Mouse (Mus musculus) retina, postnatal 7 days (tissue): ENCODE measurements around the gene Rest.
A peak's percentile ranks its signal among the peaks of the same experiment; 100 is the strongest.

Experiments used
- DNase-seq: peaks from one replicate; pipeline ENCODE4 v3.0.0-alpha.2; 2012; ENCODE audit warnings: low read depth, low spot score

The Rest gene

DNA sequence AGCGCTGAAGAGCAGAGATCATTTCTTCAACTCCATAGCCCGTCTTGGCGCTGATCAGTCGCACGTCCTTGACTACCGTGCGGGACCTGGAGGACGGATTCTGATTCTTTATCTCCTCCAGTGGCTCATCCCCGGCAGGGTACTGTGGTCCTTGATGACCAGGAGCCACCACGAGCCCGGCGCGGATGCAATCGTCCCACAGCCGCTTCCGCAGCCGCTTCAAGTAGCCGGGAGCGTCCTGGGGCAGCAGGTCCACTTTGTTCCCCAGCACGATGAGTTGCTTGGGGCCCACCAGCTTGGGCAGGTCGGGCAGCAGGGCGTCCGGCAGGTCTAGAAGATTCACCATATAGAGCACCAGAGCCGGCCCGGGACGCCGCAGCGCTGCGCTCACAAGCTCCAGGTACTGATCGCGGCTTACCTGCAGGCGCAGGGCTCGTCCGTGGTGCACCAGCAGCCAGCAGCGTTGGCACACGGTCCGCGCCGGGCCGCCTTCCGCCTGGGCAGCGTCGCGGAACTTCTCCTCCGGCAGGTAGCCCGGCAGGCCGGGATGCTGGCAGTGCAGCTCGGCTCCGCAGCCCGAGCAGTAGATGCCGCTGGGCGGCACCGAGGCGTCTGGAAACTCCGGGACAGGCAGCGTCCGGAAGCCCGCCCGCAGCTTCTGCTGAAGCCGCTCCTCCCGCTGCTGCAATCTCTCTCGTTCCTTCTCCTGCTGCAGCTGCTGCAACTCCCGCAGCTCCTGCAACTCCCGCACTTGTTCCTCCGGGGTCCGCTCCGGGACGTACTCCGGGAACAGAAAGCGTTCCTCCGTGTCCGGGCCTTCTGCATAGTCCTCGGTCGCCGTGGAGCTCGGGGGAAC lies 44.0 kb downstream of the Rest start:
- DNase-seq: peak; percentile 6

DNA sequence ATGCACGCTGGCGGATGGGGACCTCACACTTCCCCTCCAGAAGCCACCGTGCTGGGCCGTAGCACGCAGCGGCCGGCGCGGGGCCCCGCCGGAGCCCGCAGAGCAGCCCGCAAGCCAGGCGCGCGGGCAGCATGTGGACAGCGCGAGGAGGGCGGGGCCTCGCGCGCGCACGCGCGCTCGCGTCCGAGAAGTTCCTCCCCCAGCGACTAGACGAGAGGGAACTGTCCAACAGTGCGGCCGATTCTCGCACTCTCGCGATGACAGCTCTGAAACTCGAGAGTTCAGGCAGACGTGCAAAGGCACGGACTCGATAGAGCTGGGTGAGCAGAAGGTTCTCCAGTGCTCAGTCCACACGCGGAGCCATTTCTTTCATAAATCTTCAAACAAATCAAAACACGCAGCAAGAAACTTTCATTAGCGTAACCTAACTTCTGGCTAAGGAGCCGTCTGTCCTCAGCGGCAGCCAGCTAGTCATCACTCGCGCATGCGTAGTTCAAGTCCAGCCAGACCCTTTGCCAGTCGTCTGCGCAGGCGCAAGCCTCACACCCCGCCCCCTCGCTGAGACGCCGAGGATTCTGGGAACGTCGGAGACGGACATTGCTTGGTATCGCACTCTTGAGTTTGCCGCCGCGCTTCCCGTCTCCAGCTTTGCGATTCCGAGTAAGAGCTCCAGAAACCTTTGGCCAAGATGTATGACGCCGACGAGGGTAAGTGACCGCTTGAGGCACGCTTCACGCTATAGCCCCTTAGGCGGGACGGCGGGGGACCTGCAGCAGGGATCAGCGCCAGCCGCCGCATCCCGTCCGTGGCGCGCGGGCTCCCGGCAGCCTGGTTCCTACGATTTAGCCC lies 44.9 kb downstream of the Rest start, which contains the start of the genes Noa1 and Polr2b:
Gene Noa1, minus strand, starts transcription at position 161 of the 849 bp plus-strand sequence.
Gene Polr2b, plus strand, starts transcription at position 224 of the 849 bp plus-strand sequence.
- peak; percentile 96 for DNase-seq

DNA sequence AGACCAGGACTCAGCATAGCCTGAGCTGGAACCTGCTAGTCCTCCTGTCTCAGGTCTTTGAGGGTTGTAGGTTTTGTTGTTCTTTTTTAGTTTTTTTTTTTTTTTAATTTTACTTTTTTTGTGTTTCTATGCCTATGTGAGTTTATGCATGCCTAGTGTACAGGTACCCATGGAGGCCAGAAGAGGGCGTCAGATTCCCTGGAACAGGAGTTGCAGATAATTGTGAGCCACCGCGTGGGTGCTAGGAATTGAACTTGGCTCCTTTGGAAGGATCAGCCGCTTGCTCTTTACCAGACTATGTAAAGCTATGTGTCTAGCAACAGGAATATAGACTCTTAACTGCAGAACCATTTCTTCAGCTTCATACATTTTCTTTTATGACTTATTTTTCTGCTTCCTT lies 48.9 kb downstream of the Rest start:
- DNase-seq: no peak

DNA sequence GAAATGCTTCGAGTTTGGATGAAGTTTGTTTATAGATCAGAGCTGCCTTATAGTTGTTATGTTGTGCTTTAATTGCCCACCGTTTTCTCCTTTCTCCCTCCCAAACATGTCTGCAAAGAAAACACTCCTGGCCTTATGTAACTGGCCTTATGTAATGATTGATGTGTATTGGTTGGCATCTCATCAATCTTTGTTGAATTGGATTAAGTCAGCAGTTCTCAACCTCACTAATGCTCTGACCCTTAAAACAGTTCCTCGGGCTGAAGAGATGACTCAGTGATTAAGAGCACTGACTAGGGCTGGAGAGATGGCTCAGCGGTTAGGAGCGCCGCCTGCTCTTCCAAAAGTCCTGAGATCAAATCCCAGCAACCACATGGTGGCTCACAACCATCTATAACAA lies 49.7 kb downstream of the Rest start:
- no peak for DNase-seq

DNA sequence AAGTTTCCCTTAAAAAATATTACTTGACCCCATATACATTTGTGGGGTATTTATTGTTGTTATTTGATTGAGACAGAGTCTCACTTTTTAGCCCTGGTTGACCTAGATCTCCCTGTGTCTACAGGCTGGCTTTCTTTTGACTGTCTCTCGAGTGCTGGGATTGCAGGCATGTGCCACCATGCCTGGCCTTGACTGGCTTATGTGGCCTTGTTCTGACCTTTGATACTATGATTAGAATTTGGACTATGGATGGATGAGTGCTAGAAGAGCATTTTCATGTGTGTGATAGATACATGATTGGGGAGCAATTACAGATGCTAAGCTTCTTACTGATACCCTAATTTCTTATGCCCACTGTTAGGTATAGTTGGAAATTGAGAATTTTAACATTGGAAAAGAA lies 59.6 kb downstream of the Rest start:
- no peak for DNase-seq

DNA sequence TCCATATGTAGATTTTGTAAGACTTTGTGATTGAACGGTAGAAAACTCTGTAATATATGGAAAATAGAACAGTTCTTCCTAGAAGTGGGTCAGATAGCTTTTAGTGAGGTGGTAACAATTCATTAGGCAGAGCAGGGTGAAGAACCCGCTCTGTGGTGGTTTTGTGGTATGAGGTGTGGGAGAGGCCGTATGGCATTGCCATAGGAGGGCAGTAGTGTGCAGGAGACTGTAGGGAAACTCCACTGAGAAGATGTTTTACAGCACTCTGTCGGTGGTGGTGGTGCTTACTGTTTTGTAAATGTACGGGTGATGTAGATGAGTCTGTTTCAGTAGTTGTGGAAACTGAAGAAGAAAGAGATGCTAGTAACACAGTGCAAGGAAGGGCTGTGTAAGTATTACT lies 64.9 kb downstream of the Rest start:
- no peak for DNase-seq
